Mouse (Mus musculus) CD4-positive, CD25-positive, alpha-beta regulatory T cell, adult 2 months (primary cell): ENCODE measurements around the gene Bcl3.
A peak's percentile ranks its signal among the peaks of the same experiment; 100 is the strongest.

ENCODE experiments used
- DNase-seq: peaks from one replicate; pipeline ENCODE4 v3.0.0-alpha.2; 2012; ENCODE audit warnings: low read depth, low spot score

The Bcl3 gene

DNA sequence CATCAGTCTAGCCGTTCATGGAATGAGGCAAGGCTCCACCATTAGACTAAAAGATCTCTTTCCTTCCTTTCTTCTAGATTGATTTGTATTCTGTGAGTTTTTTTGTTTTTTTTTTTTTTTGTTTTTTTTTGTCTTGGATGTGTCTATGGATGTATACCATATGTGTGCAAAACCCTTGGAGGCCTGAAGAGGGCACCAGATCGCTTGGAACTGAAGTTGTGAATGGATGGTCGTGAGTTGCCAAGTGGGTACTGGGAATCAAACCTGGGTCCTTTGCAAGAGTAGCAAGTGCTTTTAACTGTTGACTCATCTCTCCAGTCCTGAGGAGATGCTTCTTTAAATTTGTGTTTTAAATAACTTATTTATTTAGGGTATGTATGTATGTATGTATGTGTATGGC, 11.5 kb upstream of the Bcl3 start:
- no peak for DNase-seq

DNA sequence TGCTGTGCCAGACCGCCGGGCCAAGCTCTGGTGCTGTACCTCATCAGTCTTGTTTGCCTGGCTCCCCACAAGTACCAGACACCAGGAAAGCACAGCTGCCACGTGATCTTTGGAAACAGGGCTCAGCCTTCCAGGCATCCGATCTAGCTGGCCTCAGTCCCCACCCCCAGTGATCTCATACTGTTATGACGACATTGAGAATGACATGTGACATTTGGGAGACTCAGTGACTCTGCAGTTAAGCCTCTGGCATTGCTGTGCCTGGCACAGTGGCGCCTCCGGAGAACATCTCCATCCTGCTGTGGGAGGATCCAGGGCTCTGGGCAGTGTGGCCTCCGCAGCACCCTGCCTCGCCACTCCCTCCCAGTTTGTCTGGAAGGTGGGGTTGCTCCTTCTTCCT, 9.3 kb upstream of the Bcl3 start:
- no peak for DNase-seq

DNA sequence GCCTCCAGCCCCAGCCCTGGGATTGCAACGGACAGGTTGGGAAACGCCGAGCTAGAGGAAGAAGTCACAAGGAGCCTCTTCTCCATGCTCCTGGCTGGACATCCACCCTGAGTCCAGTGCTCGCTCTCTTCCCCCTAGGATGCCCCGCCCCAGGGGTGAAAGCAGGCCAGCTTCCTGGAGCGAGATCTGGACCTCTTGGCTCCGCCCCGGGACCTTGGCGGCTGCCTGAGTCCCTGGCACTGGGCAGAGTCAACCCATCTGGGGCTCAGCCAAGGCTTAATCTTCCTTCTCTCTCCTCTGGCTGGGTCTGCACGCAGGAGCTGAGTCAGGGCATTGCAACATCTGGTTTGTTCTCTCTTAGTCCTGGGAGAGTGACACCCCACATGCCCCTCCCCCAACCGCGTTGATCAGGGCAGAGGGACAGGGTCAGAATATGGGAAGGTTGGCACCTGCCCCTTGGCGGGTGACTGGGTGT, 8.1 kb upstream of the Bcl3 start:
- no peak for DNase-seq

DNA sequence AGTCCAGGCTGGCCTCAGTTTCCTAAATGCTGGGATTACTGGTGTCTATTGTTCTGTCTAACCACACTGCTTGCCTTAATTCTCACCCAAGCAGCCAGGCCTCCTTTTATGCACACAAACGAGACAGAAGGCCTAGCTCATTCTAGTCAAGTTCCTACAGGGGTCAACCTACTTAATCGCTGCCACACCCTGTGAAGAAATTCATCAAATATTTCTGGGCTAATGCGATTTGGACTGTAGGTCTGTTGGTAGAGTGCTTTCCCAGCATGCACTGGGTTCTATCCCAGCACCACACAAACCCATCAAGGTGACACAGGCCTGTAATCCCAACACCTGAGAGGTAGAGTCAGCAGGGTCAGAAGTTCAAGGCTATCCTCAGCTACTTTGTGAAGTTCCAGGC, 7.1 kb upstream of the Bcl3 start:
- no peak for DNase-seq

DNA sequence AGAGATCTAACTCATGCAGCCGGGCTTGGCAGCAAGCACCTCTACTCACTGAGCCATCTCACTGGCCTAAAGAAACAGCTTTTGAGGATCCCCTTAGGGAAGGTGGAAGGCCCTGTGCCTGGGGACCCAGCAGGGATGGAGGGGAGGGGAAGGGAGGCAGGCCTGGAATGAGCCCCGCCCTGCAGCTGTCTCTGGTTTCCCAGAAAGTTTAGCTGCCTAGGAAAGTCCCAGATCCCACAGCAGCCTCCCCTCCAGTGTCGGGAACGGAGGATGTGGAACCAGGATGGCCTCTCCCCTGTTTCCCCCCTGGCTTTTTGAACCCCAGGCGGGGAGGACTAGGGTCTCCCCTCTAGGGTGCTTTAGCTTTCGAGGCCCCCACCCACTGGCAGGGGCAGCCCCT, 4.2 kb upstream of the Bcl3 start:
- no peak for DNase-seq

DNA sequence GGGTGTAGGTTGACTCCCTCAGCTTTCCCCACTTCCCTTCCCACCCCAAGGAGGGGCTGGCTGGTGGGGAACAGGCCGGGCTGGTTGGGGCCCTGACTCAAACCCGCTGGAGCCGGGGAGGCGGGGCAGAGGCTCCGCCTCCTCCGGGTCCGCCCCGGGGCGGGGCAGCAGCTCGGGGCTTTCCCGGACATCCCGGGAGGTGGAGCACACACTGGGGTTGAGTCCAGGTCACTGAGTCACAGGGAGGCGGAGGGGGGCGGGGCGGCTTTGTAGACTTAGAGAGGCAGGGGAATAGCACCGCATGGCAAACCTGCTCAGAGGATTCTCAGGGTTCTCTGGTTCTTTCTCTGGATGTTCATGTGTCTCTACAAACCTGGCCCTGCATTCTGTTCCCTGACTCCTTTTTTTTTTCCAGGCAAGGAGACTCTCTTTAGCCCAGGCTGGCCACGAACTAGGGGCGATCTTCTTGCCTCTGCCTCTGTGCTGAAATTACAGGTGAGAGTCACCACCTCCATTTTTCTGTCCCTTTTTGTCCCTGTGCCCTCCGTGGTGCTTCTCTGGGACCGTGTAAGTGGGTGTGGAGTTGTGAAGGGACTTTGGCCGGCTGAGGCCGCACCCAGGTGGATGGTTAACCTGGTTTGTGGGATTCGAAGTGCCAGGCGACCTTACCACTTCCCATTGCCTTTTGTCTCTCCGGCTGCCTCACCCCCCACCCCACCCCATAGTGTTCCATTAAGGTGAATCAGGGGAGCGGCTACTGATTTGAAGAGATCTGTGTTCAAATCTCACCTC, 1.8 kb upstream of the Bcl3 start:
- DNase-seq = peak; percentile 93

DNA sequence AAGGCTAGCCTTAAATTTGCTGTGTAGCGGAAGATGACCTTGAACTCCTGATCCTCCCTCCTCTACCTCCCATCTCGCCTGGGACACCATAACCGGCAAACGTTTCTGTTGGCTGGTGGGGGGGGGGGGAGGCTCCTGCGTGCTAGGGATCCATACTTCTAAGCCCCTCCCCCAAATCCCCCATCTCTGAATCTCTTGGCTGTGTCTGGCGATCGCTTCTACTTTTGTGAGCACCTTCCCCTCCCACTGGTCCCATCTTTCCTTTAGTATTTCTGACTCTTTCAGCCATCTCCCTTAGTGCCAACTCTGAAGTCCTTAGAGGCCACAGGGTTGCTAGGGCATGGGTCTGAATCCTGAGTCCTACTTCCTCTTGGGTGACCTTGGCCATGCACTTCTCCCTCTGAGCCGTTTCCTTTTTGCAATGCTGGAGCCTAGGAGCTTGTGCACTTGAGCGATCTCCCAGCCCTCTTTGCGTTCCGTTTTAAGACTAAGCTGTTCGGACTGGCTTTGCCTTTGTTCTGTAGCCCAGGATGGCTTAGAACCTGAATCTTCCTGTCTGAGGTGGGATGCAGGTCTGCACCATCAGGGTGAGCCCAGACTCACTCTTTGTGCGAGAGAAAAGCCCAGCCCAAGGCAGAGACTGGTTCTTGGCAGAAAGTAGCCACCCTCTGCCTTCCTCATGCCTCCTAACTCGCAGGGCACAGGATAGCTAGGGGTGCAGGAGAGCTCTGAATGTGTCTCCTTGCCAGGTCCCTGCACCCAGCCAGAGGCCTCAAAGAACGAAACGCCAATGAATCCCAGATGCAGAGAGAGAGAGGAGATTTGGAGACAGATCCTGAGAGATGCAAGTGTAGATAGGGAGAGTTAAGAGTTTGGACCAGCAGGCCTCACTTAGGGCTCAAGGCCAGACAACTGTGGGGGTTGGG, 949 bp upstream of the Bcl3 start:
- DNase-seq = peak; percentile 53

DNA sequence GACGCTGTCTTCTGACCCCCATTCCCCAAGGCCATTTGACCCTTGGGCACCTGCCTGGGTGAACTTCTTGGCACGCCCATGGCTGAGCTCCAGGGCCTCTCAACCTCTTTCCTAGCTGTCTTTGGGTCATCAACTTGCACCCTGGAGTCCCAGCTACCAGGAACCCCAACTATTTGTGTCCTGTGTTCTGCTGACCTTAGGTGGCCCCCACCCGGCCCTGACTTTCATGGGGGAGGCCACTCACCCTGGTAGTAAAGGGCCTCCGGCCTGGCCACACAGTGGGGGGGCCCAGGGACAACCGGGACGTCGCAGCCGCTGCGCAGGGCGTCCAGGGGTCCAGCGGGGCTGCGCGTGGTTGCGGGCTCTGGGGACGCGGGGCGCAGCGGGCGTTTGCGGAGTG, 377 bp downstream of the Bcl3 start:
- no peak for DNase-seq

DNA sequence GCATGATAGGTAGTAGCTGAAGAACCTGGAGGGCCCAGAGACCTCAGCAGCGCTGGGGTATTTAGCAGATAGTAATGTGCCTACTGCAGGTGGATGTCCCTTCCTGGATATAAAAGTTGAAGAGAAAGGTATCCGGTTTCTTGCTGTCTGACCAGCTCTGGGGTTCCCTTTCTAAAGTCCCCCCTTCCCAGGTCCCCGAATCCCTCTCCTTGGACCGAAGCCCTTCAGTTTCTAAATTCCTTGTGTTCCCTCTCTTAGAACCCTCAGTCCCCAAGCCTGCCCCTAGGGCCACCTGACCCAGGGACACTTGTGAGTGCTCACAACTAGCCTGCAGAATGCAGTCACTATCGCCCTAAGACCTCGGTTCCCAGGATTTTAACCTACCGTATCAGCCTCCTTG, 937 bp downstream of the Bcl3 start:
- peak; percentile 32 for DNase-seq

DNA sequence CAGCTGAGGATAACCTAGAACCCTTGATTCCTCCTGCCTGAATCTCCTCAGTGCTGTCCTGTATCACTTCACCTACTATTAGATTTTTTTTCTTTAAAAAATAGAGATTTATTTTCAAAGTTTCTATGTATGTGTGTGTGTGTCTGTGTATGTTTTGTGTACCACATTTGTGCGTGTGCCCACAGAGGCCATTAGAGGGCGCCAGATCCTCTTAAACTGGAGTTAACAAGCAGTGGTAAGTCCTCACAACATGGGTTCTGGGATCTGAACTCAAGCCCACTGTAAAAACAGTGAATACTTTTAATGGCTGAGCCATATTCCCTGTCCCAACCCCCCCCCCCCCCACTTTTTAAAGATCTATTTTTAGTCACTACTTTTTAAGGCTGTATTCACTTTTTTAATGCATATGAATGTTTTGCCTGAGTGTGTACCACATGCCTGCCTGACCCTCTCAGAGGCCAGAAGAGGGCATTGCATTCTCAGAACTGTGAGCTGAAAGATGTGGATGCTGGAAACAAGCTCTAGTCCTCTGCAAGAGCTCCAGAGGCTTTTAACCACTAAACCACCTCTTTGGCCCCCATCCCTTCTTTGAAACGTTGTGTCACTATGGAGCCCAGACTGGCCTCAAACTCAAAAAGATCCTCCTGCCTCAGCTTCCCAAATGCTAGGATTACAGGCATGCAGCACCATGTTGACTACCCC, 2.1 kb downstream of the Bcl3 start:
- peak; percentile 68 for DNase-seq

DNA sequence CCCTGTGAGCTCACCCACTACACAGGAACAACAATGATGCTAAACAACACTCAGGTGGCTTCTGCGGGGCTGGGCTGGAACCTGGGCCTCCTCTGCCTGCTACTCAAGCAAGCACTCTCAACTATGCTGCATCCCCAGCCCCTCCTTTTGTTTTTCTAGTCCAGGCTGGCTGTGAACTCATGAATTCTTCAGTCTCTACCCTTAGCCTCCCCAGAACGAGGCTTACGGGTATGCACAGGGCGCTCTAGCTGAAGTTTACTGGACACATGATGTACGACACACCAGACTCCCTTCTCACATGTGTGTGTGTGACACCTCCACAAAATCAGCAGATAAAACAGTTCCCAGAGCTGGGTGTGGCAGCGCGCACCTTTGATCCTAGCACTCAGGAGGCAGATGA, 3.7 kb downstream of the Bcl3 start:
- DNase-seq = peak; percentile 39

DNA sequence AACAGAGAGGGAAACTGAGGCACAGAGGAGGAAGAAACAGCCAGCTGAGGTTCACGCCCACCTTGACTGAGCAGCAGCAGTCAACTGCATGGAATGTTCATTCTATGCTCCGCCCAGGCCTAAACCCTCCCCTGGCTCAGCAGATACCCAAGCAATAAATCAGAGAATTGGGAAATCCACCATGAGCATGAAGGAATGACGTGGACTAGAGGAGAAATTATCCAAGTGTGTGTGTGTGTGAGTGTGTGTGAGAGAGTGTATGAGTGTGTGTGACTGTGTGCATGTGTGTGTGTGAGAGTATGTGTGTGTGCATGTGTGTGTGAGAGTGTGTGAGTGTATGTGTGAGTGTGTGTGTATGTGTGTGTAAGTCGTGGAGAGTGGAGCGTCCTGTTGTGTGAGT, 4.1 kb downstream of the Bcl3 start:
- no peak for DNase-seq

DNA sequence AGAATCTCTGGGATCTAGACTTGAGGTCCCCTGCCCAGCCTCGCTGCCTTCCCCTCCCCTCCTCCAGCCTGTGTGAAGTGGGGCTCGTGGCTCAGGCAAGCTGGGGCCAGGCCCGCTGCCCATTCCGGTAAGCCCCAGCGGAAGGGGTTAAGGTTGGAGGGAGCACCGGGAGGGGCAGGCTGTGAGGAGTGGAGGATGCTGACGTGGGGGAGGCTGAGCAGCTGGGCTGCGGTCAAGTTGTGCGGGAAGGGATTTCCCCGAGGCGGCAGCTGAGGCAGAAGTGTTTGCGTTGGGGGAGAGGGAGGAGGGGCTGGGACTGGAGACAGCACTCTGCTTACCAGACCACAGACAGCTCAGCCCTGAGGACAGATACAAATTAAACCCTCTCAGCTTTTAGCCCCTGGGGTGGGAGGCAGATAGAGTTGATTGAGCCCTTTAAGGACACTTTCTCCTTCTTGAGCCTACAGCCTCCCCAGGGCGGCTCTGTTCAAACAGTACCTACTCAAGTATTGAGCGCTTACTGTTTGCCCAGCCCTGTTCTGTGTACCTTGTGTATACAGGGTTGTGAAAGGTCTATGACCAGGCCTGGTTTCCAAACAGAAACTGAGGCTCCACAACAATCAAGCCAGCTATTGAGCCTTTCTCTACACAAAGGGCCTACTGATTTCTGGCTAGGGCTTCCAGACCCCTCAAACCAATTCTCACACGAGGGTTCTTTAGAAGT, 5.0 kb downstream of the Bcl3 start:
- DNase-seq = peak; percentile 94

DNA sequence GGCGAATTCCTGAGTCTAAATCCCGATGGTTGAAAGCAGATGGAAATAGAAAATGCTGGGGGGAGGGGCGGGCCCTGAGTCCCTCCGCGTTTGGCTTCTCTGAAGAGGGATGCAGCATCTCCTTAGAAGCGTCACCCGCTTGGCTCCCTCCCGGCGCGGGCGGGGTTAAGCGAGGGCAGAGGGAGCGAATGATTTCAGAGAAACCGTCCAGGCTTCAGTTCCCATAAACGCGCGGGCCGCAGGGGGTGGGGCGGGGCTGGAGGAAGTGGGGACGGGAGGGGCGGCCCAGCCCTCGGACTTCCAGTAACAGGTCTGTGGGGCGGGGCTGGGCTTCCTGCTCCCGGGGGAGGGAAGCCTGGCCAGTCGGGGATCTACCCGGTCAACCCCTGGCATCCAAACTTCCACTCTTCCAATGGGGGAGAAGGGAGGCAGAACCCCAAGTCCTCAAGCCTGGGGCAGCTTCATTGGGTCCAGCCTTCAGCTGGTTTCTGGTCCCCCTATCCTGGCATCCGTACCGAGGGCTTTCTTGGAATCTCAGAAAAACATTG, 6.3 kb downstream of the Bcl3 start:
- peak; percentile 75 for DNase-seq

DNA sequence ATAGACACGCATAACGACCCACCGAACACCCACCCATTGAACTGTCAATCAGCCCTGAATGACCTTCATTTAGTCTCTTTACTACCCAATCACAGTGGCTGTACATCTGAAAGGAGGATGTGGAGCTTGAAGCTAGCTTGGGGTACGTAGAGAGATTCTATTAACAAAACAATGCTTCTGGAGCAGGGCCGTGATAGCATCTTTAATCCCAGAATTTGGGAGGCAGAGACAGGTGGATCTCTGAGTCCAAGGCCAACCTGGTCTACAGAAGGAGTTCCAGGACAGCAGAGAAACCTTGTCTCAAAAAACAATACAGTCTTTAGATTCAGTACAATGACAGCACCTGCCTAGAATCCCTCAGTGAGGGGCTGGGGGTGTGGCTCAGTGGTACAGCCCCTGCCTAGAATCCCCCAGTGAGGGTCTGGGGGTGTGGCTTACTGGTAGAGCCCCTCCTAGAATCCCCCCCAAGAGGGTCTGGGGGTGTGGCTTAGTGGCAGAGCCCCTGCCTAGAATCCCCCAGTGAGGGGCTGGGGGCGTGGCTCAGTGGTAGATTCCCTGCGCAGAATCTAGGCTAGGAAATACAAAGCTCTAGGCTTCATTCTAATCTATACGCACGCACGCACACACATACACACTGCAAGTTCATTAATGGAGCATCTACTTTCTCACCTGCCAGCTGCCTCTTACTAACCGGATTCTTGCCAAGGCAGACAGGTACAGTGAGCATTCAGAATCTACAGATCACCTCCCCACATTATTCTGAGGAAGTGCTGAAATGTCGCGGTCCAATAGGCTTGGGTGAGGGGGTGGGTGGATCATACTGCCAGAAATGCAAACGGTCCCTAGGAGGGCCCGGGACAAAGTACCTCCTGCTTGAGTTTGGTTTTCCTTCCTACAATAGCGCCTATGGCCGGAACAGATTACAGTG, 7.0 kb downstream of the Bcl3 start:
- DNase-seq = peak; percentile 60

DNA sequence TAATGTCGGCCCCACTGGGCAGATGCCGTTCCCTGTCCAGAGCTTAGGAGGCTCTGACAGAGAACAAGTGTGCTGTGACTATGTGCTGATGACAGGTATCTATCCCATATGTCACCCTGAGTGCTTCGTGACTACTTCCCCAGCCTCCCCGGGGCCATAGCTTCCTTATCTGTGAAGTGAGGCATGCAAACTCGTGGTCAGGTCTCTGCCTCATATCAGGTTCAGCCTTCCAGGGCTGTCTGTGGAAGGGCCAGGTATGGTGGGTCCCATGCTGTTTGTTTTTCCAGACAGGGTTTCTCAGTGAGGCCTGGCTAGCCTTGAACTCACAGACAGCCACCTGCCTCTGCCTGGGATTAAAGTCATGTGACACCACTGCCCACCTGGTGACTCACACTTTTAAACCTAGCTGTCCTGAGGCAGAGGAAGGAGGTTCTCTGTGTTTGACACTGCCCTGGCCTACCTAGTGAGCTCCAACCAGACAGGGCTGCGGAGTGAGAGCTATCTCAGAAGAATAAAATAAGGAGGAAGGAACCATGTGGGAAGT, 8.9 kb downstream of the Bcl3 start:
- no peak for DNase-seq

DNA sequence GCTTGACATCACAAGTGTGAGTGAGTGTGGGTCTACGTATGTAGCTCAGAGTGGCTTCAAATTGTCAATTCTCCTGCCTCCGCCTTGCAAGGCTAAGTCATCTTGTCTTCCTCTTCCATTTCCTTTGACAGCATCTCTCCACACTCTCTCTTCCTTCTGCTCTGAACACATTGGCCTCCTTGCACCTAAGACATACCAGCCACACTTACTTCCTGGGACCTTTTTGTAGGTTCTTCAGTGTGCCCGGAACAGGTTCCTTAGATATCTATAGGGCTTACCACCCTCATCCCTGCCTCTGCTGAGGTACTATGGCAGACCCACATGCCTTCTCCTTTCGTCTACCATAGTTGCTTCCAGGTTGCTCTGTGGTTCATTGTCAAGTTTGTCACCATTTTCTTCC, 9.4 kb downstream of the Bcl3 start:
- no peak for DNase-seq

DNA sequence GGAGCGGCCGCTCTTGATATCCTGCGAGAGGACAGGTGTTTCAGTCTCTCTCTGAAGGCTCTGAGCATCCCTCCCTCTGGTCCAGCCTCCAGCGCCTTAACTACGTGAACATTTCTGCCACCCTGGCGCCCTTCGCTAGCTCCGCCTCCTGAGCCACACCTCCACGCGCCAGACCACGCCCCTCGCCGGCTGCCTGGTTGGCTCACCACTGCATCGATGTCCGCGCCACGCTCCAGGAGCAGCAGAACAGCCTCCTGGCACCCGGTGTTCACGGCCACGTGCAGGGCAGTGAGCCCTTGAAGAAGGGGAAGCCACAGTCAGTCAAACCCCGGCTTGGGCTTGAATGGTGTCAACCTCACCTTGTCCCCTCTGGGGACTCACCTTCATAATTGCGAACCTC, 11.5 kb downstream of the Bcl3 start:
- DNase-seq = no peak

DNA sequence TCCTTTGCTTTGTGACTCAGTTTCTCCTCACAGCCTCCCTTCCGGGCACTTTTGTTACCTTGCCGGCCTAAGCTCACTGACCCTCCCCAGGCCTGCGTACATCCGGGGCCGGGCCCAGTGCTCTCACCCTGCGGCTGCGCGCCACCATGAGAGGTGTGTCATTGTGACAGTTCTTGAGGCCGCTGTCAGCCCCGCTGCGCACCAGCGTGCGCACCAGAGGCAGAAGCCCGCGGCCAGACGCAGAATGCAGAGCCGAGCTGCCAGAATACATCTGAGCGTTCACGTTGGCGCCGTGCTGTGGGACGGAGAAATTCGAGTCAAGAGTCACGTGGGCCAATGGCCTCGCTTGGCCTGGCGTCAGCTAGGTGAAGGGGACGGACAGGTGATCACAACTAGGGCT, 13.2 kb downstream of the Bcl3 start:
- no peak for DNase-seq
